Mouse (Mus musculus): Measurements from ENCODE around the gene Ankk1. TPM values are rescaled to one million over a fixed set of nuclear protein-coding genes. Genes with fewer than 3 reads are reported as not detected.

Gene Ankk1
- polyA plus RNA-seq (2016; fragmentation: Nextera tagmentation; extraction: Ambion mirVana), result not detected in 2 replicates

DNA sequence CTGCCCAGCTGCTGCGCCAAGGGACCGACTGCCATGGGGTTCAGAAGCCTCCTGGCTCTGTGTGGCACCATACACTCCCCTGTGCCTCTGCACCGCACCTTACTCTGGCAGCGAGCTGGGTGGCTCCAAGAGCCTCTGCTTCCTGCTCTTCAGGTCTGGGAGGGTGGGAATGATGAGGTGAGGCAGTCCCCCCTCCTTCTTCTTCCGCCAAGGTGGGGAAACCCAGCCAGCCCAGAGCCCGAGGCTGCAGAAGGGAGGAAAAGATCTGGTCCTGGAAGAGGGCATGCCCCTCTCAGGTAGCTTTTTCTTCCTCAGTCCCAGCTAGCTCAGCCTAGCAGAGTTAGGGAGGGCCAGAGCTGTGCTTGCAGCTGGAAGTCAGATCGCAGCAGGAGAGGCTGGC is at the start of gene Ankk1:
TSS of gene Ankk1 (minus strand) at position 101 of the 400 bp plus-strand sequence.
- Histone ChIP-seq H3K27me3 (replicated peaks) (no peaks in the 10 kb centered on the region), H3K27ac (ENCODE audit: poor library complexity, severe bottlenecking) (no peak within 1 kb of the TSS), H3K9ac (no peak within 1 kb of the TSS), H3K4me3 (no peak within 1 kb of the TSS), H3K4me2 (no peak within 1 kb of the TSS), H3K9me3 (replicated peaks) (no peaks in the 10 kb centered on the region), H3K36me3 (no peaks in the 10 kb centered on the region), H3K4me1 (replicated peaks) (no peaks in the 10 kb centered on the region)
- no peak for ATAC-seq (ENCODE audit: insufficient number of reproducible peaks, low FRiP score)
- WGBS, result 65% methylated on average over 7 of the region's 7 CpGs

DNA sequence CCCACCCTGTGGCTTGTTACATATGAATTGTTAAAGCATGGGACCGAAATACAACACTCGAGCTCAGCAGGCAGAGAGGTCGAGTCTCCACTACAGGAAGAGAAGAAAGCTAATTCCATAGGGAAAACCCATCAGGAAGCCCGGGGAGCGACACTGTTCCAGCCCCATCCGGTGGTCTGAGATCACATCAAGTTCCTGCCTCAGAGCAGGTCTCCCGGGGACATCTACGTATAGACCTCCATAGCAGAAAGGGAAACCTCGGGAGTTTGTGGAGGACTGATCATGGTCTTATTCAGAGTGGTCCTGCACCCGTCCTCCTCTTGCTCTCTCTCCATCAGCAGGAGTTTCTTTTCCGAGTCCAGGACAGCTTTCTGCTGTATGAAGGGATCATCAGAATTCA is 45.3 kb upstream of the Ankk1 start:
- 65% methylated on average over 11 of the region's 11 CpGs for WGBS
- no peak overlapping the region for H3K4me3 ChIP-seq

DNA sequence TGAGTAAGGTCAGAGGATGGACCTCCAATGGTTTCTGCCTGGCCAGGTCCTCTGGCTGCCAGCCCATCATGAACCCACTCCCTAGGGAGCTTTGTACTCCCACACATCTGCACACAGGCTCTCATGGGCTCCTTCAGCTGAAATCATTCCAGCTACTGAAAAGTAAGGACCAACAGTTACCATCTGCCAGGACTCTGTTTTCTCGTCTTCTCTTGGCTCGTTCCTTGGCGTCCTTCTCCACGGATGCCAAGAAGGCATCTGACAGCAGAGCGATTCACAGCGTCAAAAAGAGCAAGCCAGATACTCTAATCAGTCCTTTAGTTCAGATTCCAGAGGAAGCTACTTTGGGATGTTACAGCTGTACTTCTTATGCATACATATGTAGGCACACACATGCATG is 44.1 kb upstream of the Ankk1 start:
- no peak overlapping the region for H3K4me3 ChIP-seq
- no peak overlapping the region for H3K27ac ChIP-seq (ENCODE audit: poor library complexity, severe bottlenecking)
- H3K27me3 ChIP-seq (replicated peaks), result no peaks in the 10 kb centered on the region
- no peak overlapping the region for H3K4me2 ChIP-seq
- no peak overlapping the region for H3K9ac ChIP-seq
- no peaks in the 10 kb centered on the region for H3K4me1 ChIP-seq (replicated peaks)
- 81% methylated on average over 6 of the region's 6 CpGs for WGBS
- no peaks in the 10 kb centered on the region for H3K36me3 ChIP-seq
- ATAC-seq (ENCODE audit: insufficient number of reproducible peaks, low FRiP score), result no peak
- H3K9me3 ChIP-seq (replicated peaks), result no peaks in the 10 kb centered on the region

More for the DNA sequence above, 45.3 kb upstream of the Ankk1 start:
- Histone ChIP-seq H3K4me1 (replicated peaks) (no peaks in the 10 kb centered on the region), H3K27ac (ENCODE audit: poor library complexity, severe bottlenecking) (no peak overlapping the region), H3K4me2 (no peak overlapping the region), H3K27me3 (replicated peaks) (no peaks in the 10 kb centered on the region), H3K9ac (no peak overlapping the region), H3K36me3 (no peaks in the 10 kb centered on the region), H3K9me3 (replicated peaks) (no peaks in the 10 kb centered on the region)
- ATAC-seq (ENCODE audit: insufficient number of reproducible peaks, low FRiP score), result no peak

DNA sequence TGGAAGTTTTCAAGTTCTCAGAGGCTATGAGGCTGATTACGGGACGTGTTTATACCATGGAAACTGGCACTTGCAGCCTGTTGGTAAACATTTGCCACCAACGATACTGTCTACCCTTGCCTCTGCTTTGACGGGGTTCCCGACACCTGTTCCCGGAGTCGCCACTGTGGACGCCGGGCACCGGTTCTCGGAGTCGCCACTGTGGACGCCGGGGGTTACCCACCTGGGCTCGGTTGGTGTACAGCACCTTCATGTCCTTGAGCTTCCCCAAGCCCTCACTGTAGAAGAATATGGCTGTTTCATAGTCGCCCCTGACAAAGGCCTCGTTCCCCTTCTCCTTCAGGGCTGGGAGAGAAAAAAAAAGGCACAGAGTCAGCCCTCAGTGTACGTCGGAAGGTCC is 43.2 kb upstream of the Ankk1 start:
- H3K36me3 ChIP-seq, result no peaks in the 10 kb centered on the region
- ATAC-seq (ENCODE audit: insufficient number of reproducible peaks, low FRiP score), result no peak
- H3K27me3 ChIP-seq (replicated peaks), result no peaks in the 10 kb centered on the region
- no peaks in the 10 kb centered on the region for H3K4me1 ChIP-seq (replicated peaks)
- 89% methylated on average over 19 of the region's 19 CpGs for WGBS
- H3K27ac ChIP-seq (ENCODE audit: poor library complexity, severe bottlenecking), result no peak overlapping the region
- no peak overlapping the region for H3K4me3 ChIP-seq
- H3K4me2 ChIP-seq, result no peak overlapping the region
- no peak overlapping the region for H3K9ac ChIP-seq
- no peaks in the 10 kb centered on the region for H3K9me3 ChIP-seq (replicated peaks)

GRCm38 (mm10) chr9:49456136-49456535 is 29.3 kb upstream of the Ankk1 start:
- no peak overlapping the region for H3K4me3 ChIP-seq
- WGBS, result 70% methylated on average over 3 of the region's 3 CpGs
- H3K9ac ChIP-seq, result no peak overlapping the region
- H3K36me3 ChIP-seq, result no peaks in the 10 kb centered on the region
- H3K4me2 ChIP-seq, result no peak overlapping the region
- no peak for ATAC-seq (ENCODE audit: insufficient number of reproducible peaks, low FRiP score)
- H3K4me1 ChIP-seq (replicated peaks), result no peaks in the 10 kb centered on the region
- H3K9me3 ChIP-seq (replicated peaks), result no peaks in the 10 kb centered on the region
- no peaks in the 10 kb centered on the region for H3K27me3 ChIP-seq (replicated peaks)
- no peak overlapping the region for H3K27ac ChIP-seq (ENCODE audit: poor library complexity, severe bottlenecking)

- no peak overlapping the region for H3K4me2 ChIP-seq
- 93% methylated on average over 1 of the region's 1 CpGs for WGBS
- no peak overlapping the region for H3K4me3 ChIP-seq
- H3K36me3 ChIP-seq, result no peaks in the 10 kb centered on the region
- no peaks in the 10 kb centered on the region for H3K9me3 ChIP-seq (replicated peaks)
- H3K27me3 ChIP-seq (replicated peaks), result no peaks in the 10 kb centered on the region
- no peak for ATAC-seq (ENCODE audit: insufficient number of reproducible peaks, low FRiP score)
- no peaks in the 10 kb centered on the region for H3K4me1 ChIP-seq (replicated peaks)
- H3K9ac ChIP-seq, result no peak overlapping the region
- H3K27ac ChIP-seq (ENCODE audit: poor library complexity, severe bottlenecking), result no peak overlapping the region
These were observed 25.6 kb upstream of the Ankk1 start for GRCm38 (mm10) chr9:49452396-49452795.

DNA sequence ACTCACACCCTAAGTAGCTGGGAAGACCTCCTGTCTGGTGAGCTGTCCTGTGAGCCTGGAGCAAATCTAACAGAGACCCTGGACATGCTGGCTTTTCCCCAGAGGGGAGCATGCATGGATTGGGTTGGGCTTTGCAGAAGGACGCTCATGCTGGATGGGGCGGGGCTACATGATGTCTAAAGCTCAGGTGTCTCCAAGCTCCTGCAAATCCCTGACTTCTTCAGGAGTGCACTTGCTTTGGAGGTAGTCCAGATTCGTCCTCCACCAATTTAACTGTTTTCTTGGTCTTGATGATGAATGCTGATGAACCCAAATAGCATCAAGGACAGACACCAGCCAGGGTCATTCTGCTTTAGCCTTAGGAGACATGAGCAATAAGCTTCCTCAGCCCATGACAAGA is 23.7 kb upstream of the Ankk1 start:
- 0 out of 2 replicates have a peak, but pooled peaks cover 5% of the 10 kb centered on the region for H3K4me1 ChIP-seq (replicated peaks)
- no peaks in the 10 kb centered on the region for H3K27me3 ChIP-seq (replicated peaks)
- ATAC-seq (ENCODE audit: insufficient number of reproducible peaks, low FRiP score), result no peak
- no peaks in the 10 kb centered on the region for H3K36me3 ChIP-seq
- H3K9me3 ChIP-seq (replicated peaks), result no peaks in the 10 kb centered on the region
- WGBS, result 74% methylated on average over 3 of the region's 3 CpGs
- H3K27ac ChIP-seq (ENCODE audit: poor library complexity, severe bottlenecking), result no peak overlapping the region
- H3K4me2 ChIP-seq, result no peak overlapping the region
- H3K4me3 ChIP-seq, result no peak overlapping the region
- no peak overlapping the region for H3K9ac ChIP-seq

DNA sequence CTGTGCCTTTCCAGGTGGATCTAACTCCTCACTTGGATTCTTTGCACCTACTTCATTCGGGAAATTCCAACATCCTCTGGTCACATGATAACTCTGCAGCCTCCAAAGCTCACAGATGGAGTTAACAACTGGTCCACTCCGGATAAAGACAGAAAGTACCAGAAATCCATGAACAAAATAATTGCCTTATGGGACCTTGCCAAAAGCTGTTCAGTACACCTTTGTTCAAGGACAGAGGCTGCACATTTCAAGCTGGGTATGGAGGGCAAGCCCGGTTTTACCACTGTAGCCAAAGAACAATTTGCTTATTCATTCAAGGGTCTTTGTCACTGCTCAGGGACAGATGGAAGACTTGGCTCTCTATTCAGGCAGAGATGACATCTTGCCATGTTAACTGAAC is 15.8 kb upstream of the Ankk1 start:
- no peak overlapping the region for H3K4me2 ChIP-seq
- H3K4me3 ChIP-seq, result no peak overlapping the region
- H3K36me3 ChIP-seq, result no peaks in the 10 kb centered on the region
- 0 out of 2 replicates have a peak, but pooled peaks cover 5% of the 10 kb centered on the region for H3K4me1 ChIP-seq (replicated peaks)
- no peaks in the 10 kb centered on the region for H3K27me3 ChIP-seq (replicated peaks)
- H3K9me3 ChIP-seq (replicated peaks), result no peaks in the 10 kb centered on the region
- no peak for ATAC-seq (ENCODE audit: insufficient number of reproducible peaks, low FRiP score)
- WGBS, result 75% methylated on average over 3 of the region's 3 CpGs
- no peak overlapping the region for H3K9ac ChIP-seq
- H3K27ac ChIP-seq (ENCODE audit: poor library complexity, severe bottlenecking), result no peak overlapping the region

GRCm38 (mm10) chr9:49427478-49427877 is 657 bp upstream of the Ankk1 start:
- 72% methylated on average over 5 of the region's 5 CpGs for WGBS
- ATAC-seq (ENCODE audit: insufficient number of reproducible peaks, low FRiP score), result no peak

DNA sequence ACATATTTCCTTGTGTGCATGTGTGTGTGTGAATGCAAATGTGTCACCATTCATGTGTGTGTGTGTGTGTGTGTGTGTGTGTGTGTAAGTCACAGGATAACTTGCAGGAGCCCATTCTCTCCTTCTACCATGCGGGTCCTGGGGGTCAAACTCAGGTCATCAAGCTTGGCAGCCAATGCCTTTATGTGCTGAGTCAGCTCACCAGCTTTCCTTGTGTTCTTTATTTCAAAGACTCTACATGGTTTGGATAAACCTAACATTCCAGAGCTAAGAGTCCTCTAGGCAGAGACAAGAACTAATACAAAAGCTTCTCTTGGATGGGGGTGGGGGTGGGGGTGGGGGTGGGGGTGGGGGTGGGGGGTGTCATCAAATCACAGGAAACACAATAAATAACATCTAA is 1.2 kb downstream of the Ankk1 start:
- Histone ChIP-seq H3K9me3 (replicated peaks) (no peaks in the 10 kb centered on the region), H3K27me3 (replicated peaks) (no peaks in the 10 kb centered on the region), H3K36me3 (no peaks in the 10 kb centered on the region), H3K27ac (ENCODE audit: poor library complexity, severe bottlenecking) (no peak overlapping the region), H3K4me3 (no peak overlapping the region), H3K9ac (no peak overlapping the region), H3K4me2 (no peak overlapping the region), H3K4me1 (replicated peaks) (no peaks in the 10 kb centered on the region)
- 56% methylated on average over 1 of the region's 1 CpGs for WGBS
- ATAC-seq (ENCODE audit: insufficient number of reproducible peaks, low FRiP score), result no peak

More at GRCm38 (mm10) chr9:49427478-49427877, 657 bp upstream of the Ankk1 start:
- no peaks in the 10 kb centered on the region for H3K27me3 ChIP-seq (replicated peaks)
- no peaks in the 10 kb centered on the region for H3K36me3 ChIP-seq
- H3K4me2 ChIP-seq, result no peak overlapping the region
- H3K27ac ChIP-seq (ENCODE audit: poor library complexity, severe bottlenecking), result no peak overlapping the region
- H3K9me3 ChIP-seq (replicated peaks), result no peaks in the 10 kb centered on the region
- no peak overlapping the region for H3K9ac ChIP-seq
- H3K4me1 ChIP-seq (replicated peaks), result no peaks in the 10 kb centered on the region
- H3K4me3 ChIP-seq, result no peak overlapping the region

DNA sequence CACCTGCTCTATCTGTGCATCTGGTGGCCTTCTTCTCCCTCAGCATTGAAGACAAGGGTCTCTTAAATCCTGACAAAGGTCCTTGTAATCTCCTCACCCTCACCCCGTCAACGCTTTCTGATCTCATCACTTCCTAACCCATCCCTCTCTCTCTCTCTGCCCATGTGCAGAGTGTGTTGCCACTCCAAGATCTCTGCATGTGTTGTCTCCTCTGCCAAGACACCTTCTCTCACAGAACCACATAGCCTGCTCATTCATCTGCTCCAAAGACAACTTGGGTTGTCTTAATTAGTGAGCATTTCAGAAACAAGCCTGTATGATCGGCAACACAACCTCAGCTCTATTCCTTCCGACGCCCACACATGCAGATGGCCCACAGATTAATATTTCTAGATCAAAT is 3.0 kb downstream of the Ankk1 start:
- Histone ChIP-seq H3K9me3 (replicated peaks) (no peaks in the 10 kb centered on the region), H3K4me1 (replicated peaks) (no peaks in the 10 kb centered on the region), H3K4me2 (no peak overlapping the region), H3K4me3 (no peak overlapping the region), H3K9ac (no peak overlapping the region), H3K36me3 (no peaks in the 10 kb centered on the region), H3K27me3 (replicated peaks) (no peaks in the 10 kb centered on the region), H3K27ac (ENCODE audit: poor library complexity, severe bottlenecking) (no peak overlapping the region)
- no peak for ATAC-seq (ENCODE audit: insufficient number of reproducible peaks, low FRiP score)
- 81% methylated on average over 5 of the region's 5 CpGs for WGBS

DNA sequence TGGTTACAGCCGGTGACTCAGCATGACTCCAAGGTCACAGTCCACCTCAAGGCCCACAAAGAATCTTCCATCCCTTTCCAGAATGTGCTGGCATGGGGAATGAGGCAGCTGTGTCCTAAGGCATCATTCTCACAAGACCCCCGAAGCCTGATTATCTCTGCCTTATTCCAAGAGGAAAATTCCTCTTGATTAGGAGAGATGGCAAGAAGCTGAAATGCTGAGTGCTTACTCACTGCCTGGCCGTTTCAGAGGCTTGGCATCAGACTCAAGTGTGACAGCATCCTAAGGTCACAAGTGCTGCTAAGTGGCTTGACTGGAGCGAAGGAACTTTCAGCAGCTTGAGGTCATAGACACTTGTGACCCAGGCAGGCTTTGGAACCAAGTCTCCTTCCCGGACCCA is 16.2 kb downstream of the Ankk1 start:
- H3K4me1 ChIP-seq (replicated peaks), result no peaks in the 10 kb centered on the region
- 66% methylated on average over 5 of the region's 5 CpGs for WGBS
- H3K27me3 ChIP-seq (replicated peaks), result no peaks in the 10 kb centered on the region
- H3K9me3 ChIP-seq (replicated peaks), result no peaks in the 10 kb centered on the region
- H3K36me3 ChIP-seq, result no peaks in the 10 kb centered on the region
- no peak overlapping the region for H3K9ac ChIP-seq
- no peak for ATAC-seq (ENCODE audit: insufficient number of reproducible peaks, low FRiP score)
- no peak overlapping the region for H3K4me3 ChIP-seq
- H3K27ac ChIP-seq (ENCODE audit: poor library complexity, severe bottlenecking), result no peak overlapping the region
- H3K4me2 ChIP-seq, result no peak overlapping the region

Measured in heart, embryonic 12.5 days (tissue).